35 mouse cellular contexts compared by ENCODE assay signal in genomic region chrX:164416803-164417202, GRCm38 (mm10). TPM values are rescaled to one million over a fixed set of nuclear protein-coding genes. Genes with fewer than 3 reads are reported as not detected.
"Had no signal": no experiment of that assay in that cellular context is flagged by ENCODE, and none has a peak within 500 bp of the region (broad histone marks: within the 10 kb centered on the region; RNA-seq: fewer than 3 reads in every experiment).

No protein-coding gene starts in this region.

- H3K27me3 ChIP-seq: heart, embryonic 12.5 days; heart, embryonic 15.5 days; hindbrain, embryonic 15.5 days; intestine, embryonic 15.5 days had no signal

- H3K4me3 ChIP-seq: heart, embryonic 10.5 days; heart, embryonic 12.5 days; heart, embryonic 13.5 days; heart, embryonic 15.5 days; hindbrain, embryonic 10.5 days; hindbrain, embryonic 12.5 days; hindbrain, embryonic 13.5 days; hindbrain, embryonic 15.5 days; intestine, embryonic 15.5 days; kidney, embryonic 15.5 days; layer of hippocampus, adult 2 months; left cerebral cortex, adult 2 months had no signal

- H3K9ac ChIP-seq: heart, embryonic 12.5 days; heart, embryonic 13.5 days; heart, embryonic 15.5 days; hindbrain, embryonic 12.5 days; hindbrain, embryonic 13.5 days; hindbrain, embryonic 14.5 days; hindbrain, embryonic 15.5 days; intestine, embryonic 15.5 days; kidney, embryonic 15.5 days had no signal

- H3K4me1 ChIP-seq: heart, embryonic 10.5 days; intestine, embryonic 15.5 days had no signal

- H3K9me3 ChIP-seq: heart, embryonic 10.5 days; heart, embryonic 12.5 days; heart, embryonic 13.5 days; heart, embryonic 15.5 days; hindbrain, embryonic 10.5 days; hindbrain, embryonic 12.5 days; hindbrain, embryonic 13.5 days; hindbrain, embryonic 15.5 days; intestine, embryonic 15.5 days; kidney, embryonic 15.5 days had no signal

- DNase-seq: heart, postnatal 10 days; heart, postnatal 14 days; heart, postnatal 36 days; heart, postnatal 4 days; kidney, adult 11 months; kidney, adult 18-20 months; kidney, adult 2 months; kidney, adult 8-10 months; kidney, postnatal 10 days; kidney, postnatal 14 days; kidney, postnatal 25 days; kidney, postnatal 36 days; kidney, postnatal 4 days; layer of hippocampus, adult 9-11 months; layer of hippocampus, postnatal 36 days had no signal

- H3K36me3 ChIP-seq: heart, embryonic 10.5 days; heart, embryonic 12.5 days; heart, embryonic 13.5 days; heart, embryonic 15.5 days; hindbrain, embryonic 10.5 days; hindbrain, embryonic 12.5 days; hindbrain, embryonic 13.5 days; hindbrain, embryonic 15.5 days; intestine, embryonic 15.5 days; kidney, embryonic 15.5 days had no signal

- H3K27ac ChIP-seq: heart, embryonic 10.5 days; heart, embryonic 13.5 days; heart, embryonic 15.5 days; hindbrain, embryonic 10.5 days; hindbrain, embryonic 12.5 days; hindbrain, embryonic 13.5 days; hindbrain, embryonic 14.5 days; hindbrain, embryonic 15.5 days; hindbrain, postnatal 0 days; intestine, embryonic 15.5 days; kidney, embryonic 15.5 days; kidney, postnatal 0 days; layer of hippocampus, adult 2 months had no signal

RNA-seq across cellular contexts. Expression of gene Asb11, which starts 20.0 kb away (rescaled TPM):
- total RNA-seq: hematopoietic stem cell, adult 5-6 weeks; hindbrain, postnatal 0 days had no signal
- polyA plus RNA-seq: hindbrain, embryonic 10.5 days; hindbrain, embryonic 11.5 days; hindbrain, embryonic 12.5 days; hindbrain, embryonic 13.5 days; hindbrain, embryonic 14.5 days; hindbrain, embryonic 15.5 days; hindbrain, embryonic 16.5 days; hindbrain, postnatal 0 days; inflammation-experienced regulatory T-cells, adult 6 months; kidney, embryonic 14.5 days; kidney, embryonic 15.5 days had no signal

RNA-seq across cellular contexts. Expression of gene Vegfd, which starts 43.6 kb away (rescaled TPM):
- total RNA-seq: hematopoietic stem cell, adult 5-6 weeks; hindbrain, postnatal 0 days had no signal
- polyA plus RNA-seq: inflammation-experienced regulatory T-cells, adult 6 months had no signal
